Mouse (Mus musculus): Measurements from ENCODE around the gene P2rx3.

GRCm38 (mm10) chr2:85066937-85067336, 29.7 kb upstream of the P2rx3 start:
- TF ChIP-seq POLR2A (IDR thresholded peaks at IDR 0.05; ENCODE audit: low read depth, low read length) = no peak
- no peak for TF ChIP-seq CHD2 (IDR thresholded peaks at IDR 0.05; ENCODE audit: low read length)
- TF ChIP-seq NELFE (IDR thresholded peaks at IDR 0.05; ENCODE audit: low read depth, low read length) = no peak
- no peak for TF ChIP-seq POLR2AphosphoS2 (IDR thresholded peaks at IDR 0.05; ENCODE audit: low read depth, low read length)
- no peak for TF ChIP-seq CTCF (conservative IDR thresholded peaks at IDR 0.05 in 1 of 2, IDR thresholded peaks at IDR 0.05 in 1 of 2; ENCODE audit: low read depth in 2 of 2, low read length in 2 of 2)
- TF ChIP-seq MAFK (IDR thresholded peaks at IDR 0.05; ENCODE audit: insufficient replicate concordance, low read length) = no peak
- no peak for TF ChIP-seq ELF1 (IDR thresholded peaks at IDR 0.05; ENCODE audit: low read depth, low read length)
- no peak for TF ChIP-seq NRF1 (IDR thresholded peaks at IDR 0.05; ENCODE audit: low read depth, low read length)
- no peak for TF ChIP-seq PAX5 (IDR thresholded peaks at IDR 0.05; ENCODE audit: low read length)
- no peak for TF ChIP-seq E2F4 (IDR thresholded peaks at IDR 0.05; ENCODE audit: insufficient replicate concordance, low read depth, low read length)
- no peak for TF ChIP-seq ETS1 (conservative IDR thresholded peaks at IDR 0.05; ENCODE audit: low read depth, low read length)
- TF ChIP-seq HCFC1 (IDR thresholded peaks at IDR 0.05; ENCODE audit: low read depth, low read length) = no peak
